Mouse (Mus musculus): Measurements from ENCODE around the gene Scin.

- TF ChIP-seq TAL1 (conservative IDR thresholded peaks at IDR 0.05; ENCODE audit: low read depth, low read length): no peak
- TF ChIP-seq CTCF (IDR thresholded peaks at IDR 0.05; ENCODE audit: low read depth, low read length): no peak
- no peak for TF ChIP-seq GATA1 (IDR thresholded peaks at IDR 0.05; ENCODE audit: borderline replicate concordance, low read length)
- TF ChIP-seq POLR2AphosphoS5 (IDR thresholded peaks at IDR 0.05; ENCODE audit: insufficient replicate concordance, low read depth, low read length): no peak
These were observed 34.6 kb downstream of the Scin start for GRCm38 (mm10) chr12:40099407-40099806.
